Comparison of ENCODE assay signal across 8 mouse cellular contexts in genomic region chr10:61068436-61069192, GRCm38 (mm10). TPM values are rescaled to one million over a fixed set of nuclear protein-coding genes. Genes with fewer than 3 reads are reported as not detected.
A peak's percentile ranks its signal among the peaks of the same experiment; 100 is the strongest.
DNase-seq lines count a peak whose midpoint lies in the region; ATAC-seq lines count a peak whose summit lies in the region.

No protein-coding gene starts in this region.

- peak; percentile 43 for ATAC-seq in inflammation-experienced regulatory T-cells, adult 6 months
- peak; percentile 72 for ATAC-seq in megakaryocyte-erythroid progenitor cell, adult 5-6 weeks (replicated peaks; ENCODE audit: low FRiP score, low TSS enrichment, poor library complexity, severe bottlenecking)

- peak; percentile 44 for DNase-seq in ovary, postnatal 14 days (ENCODE audit: low spot score)
- no peak for DNase-seq in ovary, adult 18-20 months (ENCODE audit: low spot score)
- DNase-seq in cerebellum, postnatal 10 days, result peak; percentile 87 to 91
- peak; percentile 52 to 53 for DNase-seq in frontal cortex, postnatal 10 days (ENCODE audit: low spot score in 2 of 2)
- peak; percentile 69 to 75 for DNase-seq in left cerebral cortex, postnatal 25 days (ENCODE audit: low spot score in 2 of 2)
- DNase-seq in right cerebral cortex, postnatal 4 days, result peak; percentile 35

- intact Hi-C loops in left cerebral cortex, postnatal 25 days (cut with DNase I), result loop anchor here (5.0 kb wide), 1 partner anchor 241 kb away; no protein-coding TSS in a partner anchor

RNA-seq across cellular contexts. Expression of gene Pcbd1, which starts 20.5 kb away (rescaled TPM):
- polyA plus RNA-seq in inflammation-experienced regulatory T-cells, adult 6 months (2017; shearing (Covaris generic)), result under 1 TPM in 2 of 3 experiments, not detected in 1; 0.59 to 0.82 TPM
- 10 to 100 TPM in 1 of 2 experiments, 1 to 10 TPM in 1; 9.7 to 11.6 TPM for total RNA-seq in left cerebral cortex, postnatal 25 days (2021)
- total RNA-seq in megakaryocyte-erythroid progenitor cell, adult 5-6 weeks (2014; fragmentation: Nextera tagmentation), result 6.0 and 9.8 TPM in 2 replicates
- total RNA-seq in megakaryocyte-erythroid progenitor cell, adult 5-6 weeks (2017), result 1.9 TPM in 1 of 2 replicates, not detected in the other
